Mouse (Mus musculus) megakaryocyte, embryonic 14.5 days (primary cell): ENCODE data around the gene Dock7.

Source experiments
- FLI1 ChIP-seq: IDR thresholded peaks from 2 replicates; pipeline ENCODE4 v1.6.1; 2012; ENCODE audit warnings: low read length, inconsistent platforms, mixed read lengths
- GATA1 ChIP-seq: IDR thresholded peaks from 3 replicates; pipeline ENCODE4 v1.6.1; 2012; ENCODE audit warnings: mixed read lengths, low read length, inconsistent platforms, borderline replicate concordance

- TF ChIP-seq GATA1 = no peak
- no peak for TF ChIP-seq FLI1
These were observed 2.1 kb upstream of the Dock7 start for GRCm38 (mm10) chr4:99122786-99123185.
